Mouse (Mus musculus) spleen, adult 2 months (tissue): Measurements from ENCODE around the gene Kazn. TPM values are rescaled to one million over a fixed set of nuclear protein-coding genes. Genes with fewer than 3 reads are reported as not detected.

ENCODE experiments used
- DNase-seq, 2 experiments: peaks; one replicate each; pipeline versions ENCODE4 v3.0.0 to v3.0.0-alpha.2; 2012 to 2021; ENCODE audit warnings: low spot score in 2 of 2, low read depth in 1 of 2
- H3K27ac ChIP-seq: fragments of 200-500 bp; 2 replicates; pipeline ENCODE4 v1.5.1; 2012; ENCODE audit warnings: low read length, inconsistent platforms; ENCODE audit not compliant: insufficient read depth
- H3K27me3 ChIP-seq: fragments of 200-500 bp; 2 replicates; pipeline ENCODE4 v1.6.1; 2012; ENCODE audit warnings: mild to moderate bottlenecking, moderate library complexity, low read length, inconsistent platforms; ENCODE audit not compliant: control insufficient read depth, insufficient read depth
- H3K36me3 ChIP-seq: fragments of 200-500 bp; 2 replicates; pipeline ENCODE4 v1.6.1; 2012; ENCODE audit warnings: mild to moderate bottlenecking, low read length, inconsistent platforms; ENCODE audit not compliant: control insufficient read depth, insufficient read depth
- H3K4me1 ChIP-seq: fragments of 200-500 bp; 2 replicates; pipeline ENCODE4 v1.6.1; 2011; ENCODE audit warnings: inconsistent platforms; ENCODE audit not compliant: control insufficient read depth, insufficient read depth, insufficient read length
- H3K4me3 ChIP-seq: fragments of 200-500 bp; 2 replicates; pipeline ENCODE4 v1.5.1; 2011; ENCODE audit warnings: mild to moderate bottlenecking, inconsistent platforms; ENCODE audit not compliant: insufficient read depth, insufficient read length; ENCODE audit errors: extremely low read depth
- CTCF ChIP-seq: fragments of 200-500 bp; IDR thresholded peaks from 2 replicates; pipeline ENCODE4 v1.5.1; 2011; ENCODE audit warnings: mild to moderate bottlenecking, inconsistent platforms; ENCODE audit not compliant: insufficient read depth, insufficient read length, insufficient replicate concordance; ENCODE audit errors: extremely low read depth
- POLR2A ChIP-seq: fragments of 200-500 bp; IDR thresholded peaks from 2 replicates; pipeline ENCODE4 v1.6.1; 2011; ENCODE audit warnings: low read depth, low read length, inconsistent platforms
- WGBS: fragments of 180-500 bp; shearing (Covaris S2); methylation state at CpG from one replicate; pipeline ENCODE4 v1.1.7; 2018; 5-methylcytosine and 5-hydroxymethylcytosine counted together
- polyA plus RNA-seq: library from polyadenylated mRNA; depleted of rRNA; stranded (reverse); fragments of >200 nt; gene quantifications from 2 replicates; pipeline ENCODE4 v1.2.3, GENCODE M21; 2012

Kazn gene
- polyA plus RNA-seq, 1 experiment, result 13.2 TPM

- Histone ChIP-seq H3K36me3 (no peaks in the 10 kb centered on the region), H3K27me3 (no peaks in the 10 kb centered on the region), H3K27ac (peak overlapping the region; percentile 48; the same call in 1 of the 2 replicates), H3K4me1 (no peaks in the 10 kb centered on the region), H3K4me3 (no peak overlapping the region)
- WGBS, result 8% methylated on average over 5 of the region's 5 CpGs
- peak in 1 of 2 experiments; percentile 13 for DNase-seq
- TF ChIP-seq CTCF, result no peak
- no peak for TF ChIP-seq POLR2A
These were observed 141.3 kb downstream of the Kazn start for GRCm38 (mm10) chr4:142097871-142098270.

DNA sequence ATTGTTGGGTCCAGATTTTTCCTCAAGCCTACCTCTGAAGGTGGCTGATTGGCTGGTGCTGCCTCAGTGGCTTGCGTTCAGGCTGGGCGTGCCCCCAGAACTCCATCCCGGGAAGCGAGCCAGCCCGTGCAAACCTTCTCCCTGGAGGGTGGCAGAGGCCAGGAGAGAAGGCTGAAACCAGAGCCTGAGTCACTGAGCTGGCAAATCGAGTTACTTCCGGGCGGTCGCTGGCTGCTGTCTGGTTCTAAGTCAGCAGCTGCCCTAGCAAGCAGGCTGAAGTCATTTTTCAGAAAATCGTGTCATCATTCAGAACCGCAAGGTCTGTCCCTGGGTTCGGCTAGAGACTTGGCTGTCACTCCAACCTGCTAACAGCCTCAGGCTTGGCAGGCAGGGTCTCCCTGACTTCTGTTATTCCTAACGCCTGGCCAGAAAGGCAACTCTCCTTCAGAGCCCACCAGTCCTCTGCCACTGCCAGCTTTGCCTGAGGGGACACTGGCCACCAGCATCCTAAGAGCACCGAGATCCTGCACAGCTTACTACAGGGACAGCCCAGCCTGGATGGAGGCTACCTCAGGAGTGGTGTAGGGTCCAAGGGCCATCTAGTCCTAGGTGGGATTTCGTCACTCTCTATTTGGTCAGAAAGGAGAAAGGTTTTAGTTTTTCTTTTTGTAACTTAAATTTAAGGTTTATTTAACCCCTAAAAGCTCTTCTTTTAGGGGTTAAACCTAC, 143.5 kb downstream of the Kazn start:
- Histone ChIP-seq H3K27ac (no peak overlapping the region), H3K27me3 (no peaks in the 10 kb centered on the region), H3K36me3 (no peaks in the 10 kb centered on the region), H3K4me3 (no peak overlapping the region), H3K4me1 (no peaks in the 10 kb centered on the region; the same call in 1 of the 2 replicates)
- TF ChIP-seq CTCF (no peak), POLR2A (no peak)
- no peak for DNase-seq
- WGBS, result 65% methylated on average over 15 of the region's 15 CpGs

DNA sequence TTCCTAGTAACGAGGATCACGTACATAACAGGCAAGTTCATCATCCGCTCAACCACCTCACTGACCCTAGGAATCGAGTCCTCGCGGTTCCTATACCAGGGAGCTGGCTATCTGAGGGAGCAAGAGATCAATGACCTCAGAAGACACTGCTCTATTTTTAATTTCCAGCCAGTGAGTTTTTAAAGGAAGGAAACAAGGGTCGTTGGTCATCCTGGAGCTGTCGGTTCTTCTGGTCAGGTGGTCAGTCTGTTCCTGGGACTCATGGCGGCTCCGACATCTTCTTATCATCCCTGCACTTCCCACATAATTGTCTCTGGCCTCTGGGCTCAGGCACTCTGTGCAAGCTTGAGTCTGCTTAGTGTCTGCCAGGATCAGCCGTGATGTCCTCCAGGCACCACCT, 144.8 kb downstream of the Kazn start:
- no peak for DNase-seq
- WGBS, result 80% methylated on average over 11 of the region's 11 CpGs
- H3K4me3 ChIP-seq, result no peak overlapping the region
- no peak for TF ChIP-seq POLR2A
- no peak for TF ChIP-seq CTCF
- no peaks in the 10 kb centered on the region for H3K27me3 ChIP-seq
- H3K4me1 ChIP-seq, result no peaks in the 10 kb centered on the region; the same call in 1 of the 2 replicates
- H3K27ac ChIP-seq, result no peak overlapping the region
- no peaks in the 10 kb centered on the region for H3K36me3 ChIP-seq

DNA sequence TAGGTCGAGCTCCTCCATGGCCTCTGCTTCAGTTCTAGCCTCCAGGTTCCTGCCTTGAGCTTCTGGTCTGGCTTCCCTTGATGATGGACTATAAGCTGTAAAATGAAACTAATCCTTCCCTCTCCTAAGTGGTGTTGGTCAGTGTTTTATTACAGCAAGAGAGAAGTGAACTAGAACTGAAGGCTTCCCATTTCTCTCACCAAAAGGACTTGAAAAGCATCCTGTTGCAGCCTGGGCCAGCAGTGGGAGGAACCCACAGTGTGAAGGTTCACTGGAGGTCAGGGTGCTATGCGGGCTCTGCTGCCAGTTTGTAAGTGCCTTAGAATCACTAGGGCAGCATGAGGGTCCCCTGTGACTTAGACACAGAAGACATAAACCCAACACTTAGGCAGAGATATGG, 148.1 kb downstream of the Kazn start:
- no peak for DNase-seq
- 52% methylated on average over 2 of the region's 2 CpGs for WGBS
- Histone ChIP-seq H3K4me1 (no peaks in the 10 kb centered on the region; the same call in 1 of the 2 replicates), H3K27ac (no peak overlapping the region), H3K4me3 (no peak overlapping the region), H3K27me3 (no peaks in the 10 kb centered on the region), H3K36me3 (no peaks in the 10 kb centered on the region)
- TF ChIP-seq CTCF (no peak), POLR2A (no peak)

GRCm38 (mm10) chr4:142089966-142090365, 149.2 kb downstream of the Kazn start:
- no peaks in the 10 kb centered on the region for H3K36me3 ChIP-seq
- 0 out of 2 replicates have a peak, but pooled peaks cover 2% of the 10 kb centered on the region for H3K27me3 ChIP-seq
- H3K4me1 ChIP-seq, result no peaks in the 10 kb centered on the region; the same call in 1 of the 2 replicates
- TF ChIP-seq CTCF, result no peak
- TF ChIP-seq POLR2A, result no peak
- 89% methylated on average over 6 of the region's 6 CpGs for WGBS
- no peak overlapping the region for H3K4me3 ChIP-seq
- H3K27ac ChIP-seq, result no peak overlapping the region
- DNase-seq, result no peak

- 49% methylated on average over 6 of the region's 6 CpGs for WGBS
- Histone ChIP-seq H3K36me3 (no peaks in the 10 kb centered on the region), H3K27ac (no peak overlapping the region), H3K4me3 (no peak overlapping the region), H3K4me1 (no peaks in the 10 kb centered on the region; the same call in none of the 2 replicates), H3K27me3 (peaks cover 4% of the 10 kb centered on the region; the same call in 1 of the 2 replicates)
- TF ChIP-seq CTCF, result no peak
- TF ChIP-seq POLR2A, result no peak
- DNase-seq, result no peak
These were observed 150.4 kb downstream of the Kazn start for GRCm38 (mm10) chr4:142088836-142089235.

DNA sequence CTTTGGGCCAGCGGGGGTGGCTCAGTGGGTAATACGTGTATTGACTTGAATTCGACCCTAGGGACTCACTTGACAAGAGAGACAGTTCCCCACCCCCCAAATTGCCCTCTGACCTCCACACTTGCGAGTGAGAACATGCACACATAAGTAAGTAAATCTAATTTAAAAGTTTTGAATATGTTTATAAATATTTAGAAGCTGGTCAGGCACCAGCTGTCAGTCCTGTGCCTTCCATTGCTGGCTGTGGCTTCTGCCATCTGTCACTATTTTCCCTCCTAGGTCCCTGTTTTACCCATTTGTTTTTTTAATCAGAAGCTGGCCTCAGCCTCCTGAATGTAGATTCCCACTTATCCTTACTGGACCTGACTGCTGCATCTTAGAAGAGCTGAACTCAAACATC, 150.8 kb downstream of the Kazn start:
- no peak for DNase-seq
- no peaks in the 10 kb centered on the region; the same call in none of the 2 replicates for H3K4me1 ChIP-seq
- H3K27me3 ChIP-seq, result peaks cover 4% of the 10 kb centered on the region; the same call in 1 of the 2 replicates
- H3K4me3 ChIP-seq, result no peak overlapping the region
- no peak for TF ChIP-seq POLR2A
- TF ChIP-seq CTCF, result no peak
- H3K36me3 ChIP-seq, result no peaks in the 10 kb centered on the region
- H3K27ac ChIP-seq, result no peak overlapping the region
- 77% methylated on average over 4 of the region's 4 CpGs for WGBS
